Mouse (Mus musculus) forelimb bud, embryonic 11.5 days (tissue): ENCODE data around the gene Il6ra.
A peak's percentile ranks its signal among the peaks of the same experiment; 100 is the strongest.

ENCODE experiments used
- DNase-seq: peaks from one replicate; pipeline ENCODE4 v3.0.0-alpha.2; 2012; ENCODE audit warnings: low read depth, low spot score

The Il6ra gene

DNA sequence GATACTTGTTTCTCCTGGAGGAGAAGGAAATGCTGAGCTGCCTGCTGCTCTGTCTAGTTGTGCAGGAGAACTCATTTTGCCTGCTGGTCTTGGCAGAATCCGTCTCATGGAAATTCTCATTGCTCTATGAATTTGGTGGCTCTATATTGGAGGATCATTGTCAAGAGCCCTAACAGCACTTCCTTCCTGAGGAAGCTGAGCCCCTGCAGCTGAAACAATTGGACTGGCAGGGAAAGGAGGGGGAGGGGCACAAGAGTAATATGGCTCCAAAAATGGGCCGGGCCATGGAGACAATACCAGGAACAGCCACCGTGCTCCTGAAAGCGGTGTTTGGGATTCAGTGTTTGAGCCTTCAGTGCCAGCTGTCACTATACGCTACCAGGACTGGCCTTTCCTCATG, 59.2 kb downstream of the Il6ra start:
- DNase-seq = no peak

DNA sequence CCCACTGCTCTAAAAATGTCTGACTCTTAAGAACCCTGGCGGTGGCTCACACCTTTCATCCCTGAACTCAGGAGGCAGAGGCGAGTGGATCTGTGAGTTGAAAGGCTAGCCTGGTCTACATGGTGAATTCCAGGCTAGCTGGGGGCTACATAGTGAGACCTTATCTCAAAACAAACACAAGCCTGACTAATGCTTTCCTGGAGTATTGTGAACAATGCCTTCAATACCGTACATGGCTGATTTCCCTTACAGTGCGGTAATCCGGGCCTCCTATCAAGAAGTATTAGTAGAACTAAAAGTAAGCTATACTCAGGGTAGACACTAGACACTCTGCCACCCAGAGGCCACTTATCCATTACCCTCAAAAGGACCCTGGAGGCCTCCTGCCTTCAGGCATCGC, 64.9 kb downstream of the Il6ra start:
- DNase-seq = no peak

- no peak for DNase-seq
Observed at GRCm38 (mm10) chr3:89847596-89847995, 65.4 kb downstream of the Il6ra start.

DNA sequence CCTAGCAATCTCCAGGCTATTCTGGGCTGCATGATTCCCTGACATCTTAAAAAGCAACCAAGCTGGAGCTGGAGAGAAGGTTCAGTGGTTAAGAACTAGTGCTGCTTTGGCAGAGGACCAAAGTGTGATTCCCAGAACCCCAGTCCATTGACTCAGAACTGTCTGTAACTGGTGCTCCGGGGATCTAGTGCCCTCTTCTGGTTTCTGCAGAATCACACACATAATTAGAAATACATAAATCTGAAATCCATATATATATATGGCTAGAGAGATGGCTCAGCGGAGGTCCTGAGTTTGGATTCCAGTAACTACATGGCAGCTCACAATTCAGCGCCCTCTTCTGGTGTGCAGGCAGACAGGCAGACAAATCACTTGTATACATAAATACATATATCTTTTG, 65.9 kb downstream of the Il6ra start:
- no peak for DNase-seq

DNA sequence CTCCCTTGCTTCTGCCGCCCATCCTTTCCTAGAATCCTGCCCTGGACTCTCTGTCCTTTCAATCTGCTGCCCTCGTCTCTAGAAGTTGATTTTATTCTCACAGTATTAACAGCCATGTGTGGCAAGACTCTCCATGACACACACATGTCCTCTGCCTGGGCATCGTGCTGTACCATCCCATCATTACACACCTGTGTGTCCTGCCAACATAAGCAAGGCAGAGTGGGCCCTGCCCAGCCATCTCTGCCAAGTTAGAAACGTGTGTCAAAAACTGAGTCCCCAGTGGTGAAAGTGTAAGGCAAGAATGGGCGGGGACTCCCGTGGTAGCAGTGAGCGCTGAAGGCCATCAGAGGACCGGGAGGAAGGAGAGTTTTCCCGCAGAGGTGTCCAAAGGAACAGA, 67.2 kb downstream of the Il6ra start:
- DNase-seq = no peak

- DNase-seq = no peak
Observed at GRCm38 (mm10) chr3:89843148-89843547, 69.8 kb downstream of the Il6ra start.

DNA sequence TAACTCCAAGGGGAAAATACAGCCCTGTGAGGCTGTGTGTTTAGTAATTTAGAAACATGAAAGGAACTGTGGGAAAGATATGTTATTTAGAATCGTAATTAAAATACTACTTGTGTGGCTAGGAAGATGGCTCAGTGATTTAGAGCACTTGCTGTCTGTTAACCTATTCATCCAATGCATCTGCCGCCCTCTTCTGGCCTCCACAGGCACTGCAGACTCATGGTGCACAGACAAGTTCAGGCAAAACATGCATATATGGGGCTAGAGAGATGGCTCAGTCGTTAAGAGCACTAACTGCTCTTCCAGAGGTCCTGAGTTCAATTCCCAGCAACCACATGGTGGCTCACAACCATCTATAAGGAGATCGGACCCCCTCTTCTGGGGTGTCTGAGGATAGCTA, 70.7 kb downstream of the Il6ra start:
- DNase-seq = peak; percentile 26

GRCm38 (mm10) chr3:89835362-89835761, 77.6 kb downstream of the Il6ra start:
- DNase-seq = no peak

- DNase-seq = no peak
Observed at GRCm38 (mm10) chr3:89830815-89831591, 82.0 kb downstream of the Il6ra start, which contains the start of gene She. Gene She, plus strand, starts transcription at chr3:89831370.

GRCm38 (mm10) chr3:89826295-89826694, 86.7 kb downstream of the Il6ra start:
- no peak for DNase-seq

GRCm38 (mm10) chr3:89823594-89823993, 89.4 kb downstream of the Il6ra start:
- DNase-seq = no peak

- DNase-seq = no peak
Observed at GRCm38 (mm10) chr3:89821548-89822480, 91.2 kb downstream of the Il6ra start.

DNA sequence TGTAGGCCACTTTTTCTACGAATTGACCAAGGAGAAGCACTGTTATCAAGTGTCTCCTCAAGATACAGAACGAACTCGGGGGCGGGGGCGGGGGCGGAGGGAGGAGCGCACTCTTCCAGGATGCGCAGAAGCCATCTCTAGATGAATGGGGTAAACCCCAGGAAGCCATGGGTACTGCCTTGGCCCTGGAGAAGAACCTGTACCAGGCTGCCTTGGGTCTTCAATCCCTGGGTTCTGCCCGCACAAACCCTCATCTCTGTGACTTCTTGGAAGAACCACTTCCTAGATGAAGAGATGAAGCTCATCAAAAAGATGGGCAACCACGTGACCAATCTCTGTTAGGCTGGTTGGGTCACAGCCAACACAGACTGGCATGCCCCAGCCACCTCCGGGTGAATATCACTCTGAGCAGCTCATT, 91.9 kb downstream of the Il6ra start:
- no peak for DNase-seq

GRCm38 (mm10) chr3:89820311-89821095, 92.5 kb downstream of the Il6ra start:
- DNase-seq = no peak

DNA sequence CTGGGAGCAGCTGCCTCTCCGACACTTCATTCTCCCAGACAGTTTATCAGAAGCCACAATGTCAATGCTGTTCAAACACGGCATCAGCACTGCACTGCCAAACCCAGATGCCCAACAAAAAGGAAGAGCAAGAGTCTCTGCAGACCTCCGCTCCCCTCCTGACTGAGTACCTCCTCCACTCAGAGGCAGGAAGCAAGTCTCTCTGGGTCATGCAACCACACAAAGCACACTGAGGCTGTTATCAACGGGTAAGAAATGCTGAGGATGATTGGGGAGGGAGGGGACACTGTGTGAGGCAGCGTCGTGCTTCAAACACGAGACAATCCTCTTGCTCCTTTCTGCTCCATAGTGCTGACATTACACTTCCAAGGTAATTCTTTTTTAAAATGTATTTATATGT, 93.1 kb downstream of the Il6ra start:
- DNase-seq = no peak

GRCm38 (mm10) chr3:89818605-89819004, 94.4 kb downstream of the Il6ra start:
- no peak for DNase-seq

DNA sequence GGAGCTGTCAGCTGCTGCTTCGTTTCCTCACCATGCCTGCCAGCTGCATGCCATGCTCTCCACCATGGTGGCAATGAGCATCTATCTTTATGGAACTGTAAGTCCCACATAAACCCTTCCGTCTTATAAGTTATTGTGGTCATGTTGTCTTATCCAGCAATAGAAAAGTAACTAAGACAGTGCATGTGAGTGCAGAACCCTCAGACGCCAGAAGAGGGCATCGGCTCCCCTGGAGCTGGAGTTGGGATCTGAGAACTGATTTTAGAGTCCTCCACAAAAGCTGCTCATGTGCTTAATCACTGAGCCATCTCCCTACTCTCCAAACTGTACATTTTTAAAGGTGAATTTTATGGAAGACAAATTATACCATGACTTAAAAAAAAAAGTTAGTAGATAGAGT, 95.9 kb downstream of the Il6ra start:
- no peak for DNase-seq
